Mouse (Mus musculus): ENCODE measurements around the gene Cdh22. TPM values are rescaled to one million over a fixed set of nuclear protein-coding genes. Genes with fewer than 3 reads are reported as not detected.
A peak's percentile ranks its signal among the peaks of the same experiment; 100 is the strongest.

Gene Cdh22
- polyA plus RNA-seq, 1 experiment from 2014 or later: 0.67 TPM

GRCm38 (mm10) chr2:165126896-165127562 is 107.6 kb downstream of the Cdh22 start:
- Histone ChIP-seq H3K9ac (ENCODE audit: low read length) (no peak overlapping the region), H3K4me2 (ENCODE audit: low read depth, low read length) (no peak overlapping the region), H3K27ac (ENCODE audit: low read length) (no peak overlapping the region), H3K36me3 (ENCODE audit: control insufficient read depth, insufficient read depth, low read length) (no peaks in the 10 kb centered on the region), H3K4me3 (ENCODE audit: low read length) (no peak overlapping the region), H3K4me1 (replicated peaks; ENCODE audit: control insufficient read depth, insufficient read depth, low read length) (no peaks in the 10 kb centered on the region), H3K9me3 (ENCODE audit: control insufficient read depth, low read length) (no peaks in the 10 kb centered on the region), H3K27me3 (ENCODE audit: control insufficient read depth, insufficient read depth, low read depth, low read length) (no peaks in the 10 kb centered on the region)
- 49% methylated on average over 10 of the region's 10 CpGs for WGBS
- ATAC-seq (ENCODE audit: low read depth): no peak

- WGBS: 18% methylated on average over 10 of the region's 10 CpGs
- Histone ChIP-seq H3K4me3 (ENCODE audit: low read length) (no peak overlapping the region), H3K4me1 (replicated peaks; ENCODE audit: control insufficient read depth, insufficient read depth, low read length) (0 out of 2 replicates have a peak, but pooled peaks cover 2% of the 10 kb centered on the region), H3K27ac (ENCODE audit: low read length) (no peak overlapping the region), H3K4me2 (ENCODE audit: low read depth, low read length) (no peak overlapping the region), H3K36me3 (ENCODE audit: control insufficient read depth, insufficient read depth, low read length) (no peaks in the 10 kb centered on the region), H3K9ac (ENCODE audit: low read length) (no peak overlapping the region), H3K27me3 (ENCODE audit: control insufficient read depth, insufficient read depth, low read depth, low read length) (peaks cover 27% of the 10 kb centered on the region), H3K9me3 (ENCODE audit: control insufficient read depth, low read length) (no peaks in the 10 kb centered on the region)
- ATAC-seq (ENCODE audit: low read depth): peak; percentile 78
Measured at GRCm38 (mm10) chr2:165121206-165121840, 113.3 kb downstream of the Cdh22 start.

GRCm38 (mm10) chr2:165120765-165121164 is 113.9 kb downstream of the Cdh22 start:
- Histone ChIP-seq H3K27me3 (ENCODE audit: control insufficient read depth, insufficient read depth, low read depth, low read length) (peaks cover 32% of the 10 kb centered on the region), H3K9me3 (ENCODE audit: control insufficient read depth, low read length) (no peaks in the 10 kb centered on the region), H3K4me2 (ENCODE audit: low read depth, low read length) (no peak overlapping the region), H3K4me3 (ENCODE audit: low read length) (no peak overlapping the region), H3K9ac (ENCODE audit: low read length) (no peak overlapping the region), H3K27ac (ENCODE audit: low read length) (no peak overlapping the region), H3K36me3 (ENCODE audit: control insufficient read depth, insufficient read depth, low read length) (no peaks in the 10 kb centered on the region), H3K4me1 (replicated peaks; ENCODE audit: control insufficient read depth, insufficient read depth, low read length) (0 out of 2 replicates have a peak, but pooled peaks cover 2% of the 10 kb centered on the region)
- ATAC-seq (ENCODE audit: low read depth): no peak
- WGBS: 51% methylated on average over 9 of the region's 9 CpGs

- H3K4me3 ChIP-seq (ENCODE audit: low read length): no peak overlapping the region
- no peaks in the 10 kb centered on the region for H3K36me3 ChIP-seq (ENCODE audit: control insufficient read depth, insufficient read depth, low read length)
- peak; percentile 67 for ATAC-seq (ENCODE audit: low read depth)
- no peak overlapping the region for H3K27ac ChIP-seq (ENCODE audit: low read length)
- 17% methylated on average over 11 of the region's 11 CpGs for WGBS
- H3K4me1 ChIP-seq (replicated peaks; ENCODE audit: control insufficient read depth, insufficient read depth, low read length): no peaks in the 10 kb centered on the region; the same call in 1 of the 2 replicates
- H3K27me3 ChIP-seq (ENCODE audit: control insufficient read depth, insufficient read depth, low read depth, low read length): peaks cover 84% of the 10 kb centered on the region
- H3K9ac ChIP-seq (ENCODE audit: low read length): no peak overlapping the region
- no peak overlapping the region for H3K4me2 ChIP-seq (ENCODE audit: low read depth, low read length)
- H3K9me3 ChIP-seq (ENCODE audit: control insufficient read depth, low read length): no peaks in the 10 kb centered on the region
Measured at GRCm38 (mm10) chr2:165113733-165114132, 120.9 kb downstream of the Cdh22 start.

GRCm38 (mm10) chr2:165112149-165112548 is 122.5 kb downstream of the Cdh22 start:
- peaks cover 90% of the 10 kb centered on the region for H3K27me3 ChIP-seq (ENCODE audit: control insufficient read depth, insufficient read depth, low read depth, low read length)
- H3K27ac ChIP-seq (ENCODE audit: low read length): no peak overlapping the region
- H3K9ac ChIP-seq (ENCODE audit: low read length): no peak overlapping the region
- H3K4me3 ChIP-seq (ENCODE audit: low read length): no peak overlapping the region
- H3K36me3 ChIP-seq (ENCODE audit: control insufficient read depth, insufficient read depth, low read length): no peaks in the 10 kb centered on the region
- ATAC-seq (ENCODE audit: low read depth): peak; percentile 86
- under 1% methylated on average over 52 of the region's 54 CpGs for WGBS
- H3K9me3 ChIP-seq (ENCODE audit: control insufficient read depth, low read length): no peaks in the 10 kb centered on the region
- no peaks in the 10 kb centered on the region; the same call in 1 of the 2 replicates for H3K4me1 ChIP-seq (replicated peaks; ENCODE audit: control insufficient read depth, insufficient read depth, low read length)
- peak overlapping the region; percentile 28 for H3K4me2 ChIP-seq (ENCODE audit: low read depth, low read length)

GRCm38 (mm10) chr2:165106585-165106984 is 128.1 kb downstream of the Cdh22 start:
- Histone ChIP-seq H3K4me1 (replicated peaks; ENCODE audit: control insufficient read depth, insufficient read depth, low read length) (no peaks in the 10 kb centered on the region), H3K36me3 (ENCODE audit: control insufficient read depth, insufficient read depth, low read length) (no peaks in the 10 kb centered on the region), H3K27ac (ENCODE audit: low read length) (no peak overlapping the region), H3K9me3 (ENCODE audit: control insufficient read depth, low read length) (no peaks in the 10 kb centered on the region), H3K27me3 (ENCODE audit: control insufficient read depth, insufficient read depth, low read depth, low read length) (peaks cover 57% of the 10 kb centered on the region), H3K4me2 (ENCODE audit: low read depth, low read length) (no peak overlapping the region), H3K9ac (ENCODE audit: low read length) (no peak overlapping the region), H3K4me3 (ENCODE audit: low read length) (no peak overlapping the region)
- WGBS: 17% methylated on average over 18 of the region's 18 CpGs
- ATAC-seq (ENCODE audit: low read depth): no peak

GRCm38 (mm10) chr2:165105513-165106079 is 129.1 kb downstream of the Cdh22 start:
- peaks cover 47% of the 10 kb centered on the region for H3K27me3 ChIP-seq (ENCODE audit: control insufficient read depth, insufficient read depth, low read depth, low read length)
- no peaks in the 10 kb centered on the region for H3K36me3 ChIP-seq (ENCODE audit: control insufficient read depth, insufficient read depth, low read length)
- H3K4me3 ChIP-seq (ENCODE audit: low read length): no peak overlapping the region
- H3K4me1 ChIP-seq (replicated peaks; ENCODE audit: control insufficient read depth, insufficient read depth, low read length): no peaks in the 10 kb centered on the region
- 58% methylated on average over 16 of the region's 16 CpGs for WGBS
- H3K9me3 ChIP-seq (ENCODE audit: control insufficient read depth, low read length): no peaks in the 10 kb centered on the region
- no peak for ATAC-seq (ENCODE audit: low read depth)
- no peak overlapping the region for H3K27ac ChIP-seq (ENCODE audit: low read length)
- no peak overlapping the region for H3K4me2 ChIP-seq (ENCODE audit: low read depth, low read length)
- H3K9ac ChIP-seq (ENCODE audit: low read length): no peak overlapping the region

GRCm38 (mm10) chr2:165102920-165103319 is 131.7 kb downstream of the Cdh22 start:
- Histone ChIP-seq H3K9ac (ENCODE audit: low read length) (no peak overlapping the region), H3K4me1 (replicated peaks; ENCODE audit: control insufficient read depth, insufficient read depth, low read length) (no peaks in the 10 kb centered on the region), H3K4me2 (ENCODE audit: low read depth, low read length) (no peak overlapping the region), H3K9me3 (ENCODE audit: control insufficient read depth, low read length) (no peaks in the 10 kb centered on the region), H3K36me3 (ENCODE audit: control insufficient read depth, insufficient read depth, low read length) (no peaks in the 10 kb centered on the region), H3K27ac (ENCODE audit: low read length) (no peak overlapping the region), H3K27me3 (ENCODE audit: control insufficient read depth, insufficient read depth, low read depth, low read length) (peaks cover 25% of the 10 kb centered on the region), H3K4me3 (ENCODE audit: low read length) (no peak overlapping the region)
- no peak for ATAC-seq (ENCODE audit: low read depth)
- 75% methylated on average over 3 of the region's 3 CpGs for WGBS

GRCm38 (mm10) chr2:165100749-165101148 is 133.9 kb downstream of the Cdh22 start:
- H3K4me3 ChIP-seq (ENCODE audit: low read length): no peak overlapping the region
- ATAC-seq (ENCODE audit: low read depth): no peak
- no peak overlapping the region for H3K9ac ChIP-seq (ENCODE audit: low read length)
- WGBS: 5% methylated on average over 6 of the region's 6 CpGs
- peaks cover 16% of the 10 kb centered on the region for H3K27me3 ChIP-seq (ENCODE audit: control insufficient read depth, insufficient read depth, low read depth, low read length)
- H3K4me1 ChIP-seq (replicated peaks; ENCODE audit: control insufficient read depth, insufficient read depth, low read length): no peaks in the 10 kb centered on the region
- H3K36me3 ChIP-seq (ENCODE audit: control insufficient read depth, insufficient read depth, low read length): no peaks in the 10 kb centered on the region
- H3K27ac ChIP-seq (ENCODE audit: low read length): no peak overlapping the region
- H3K4me2 ChIP-seq (ENCODE audit: low read depth, low read length): no peak overlapping the region
- no peaks in the 10 kb centered on the region for H3K9me3 ChIP-seq (ENCODE audit: control insufficient read depth, low read length)

Measured in lung, embryonic 16.5 days (tissue).